Mouse (Mus musculus) frontal cortex, adult 2 months (tissue): ENCODE data around the gene Tmem246. TPM values are rescaled to one million over a fixed set of nuclear protein-coding genes. Genes with fewer than 3 reads are reported as not detected.

Experiments
- polyA plus RNA-seq: library from polyadenylated mRNA; depleted of rRNA; stranded (reverse); fragments of >200 nt; gene quantifications from 2 replicates; pipeline ENCODE4 v1.2.3, GENCODE M21; 2012; rRNA removed

Tmem246 gene
- polyA plus RNA-seq, 1 experiment, result 67.2 TPM

Other genes starting within 250 kb of the Tmem246 start
- not detected in 2 replicates for gene Acnat2, start 189.7 kb downstream of the Tmem246 start, polyA plus RNA-seq
- gene Acnat1, start 124.0 kb downstream of the Tmem246 start, polyA plus RNA-seq, result not detected in 2 replicates
- 0.08 and 0.14 TPM in 2 replicates for gene Baat, start 91.3 kb downstream of the Tmem246 start, polyA plus RNA-seq
- 19.6 and 20.7 TPM in 2 replicates for gene Mrpl50, start 76.8 kb downstream of the Tmem246 start, polyA plus RNA-seq
- 3.3 and 3.6 TPM in 2 replicates for gene Zfp189, start 76.7 kb downstream of the Tmem246 start, polyA plus RNA-seq
- gene Aldob, start 48.3 kb downstream of the Tmem246 start, polyA plus RNA-seq, result 3.3 and 3.7 TPM in 2 replicates
- gene Rnf20, start 34.1 kb upstream of the Tmem246 start, polyA plus RNA-seq, result 69.8 and 74.9 TPM in 2 replicates
- gene Ppp3r2, start 84.1 kb upstream of the Tmem246 start, polyA plus RNA-seq, result 0.32 and 0.36 TPM in 2 replicates
- gene Grin3a, start 247.9 kb upstream of the Tmem246 start, polyA plus RNA-seq, result 10.9 and 16.9 TPM in 2 replicates